ENCODE assay signal across 10 mouse cellular contexts in the genomic region with DNA sequence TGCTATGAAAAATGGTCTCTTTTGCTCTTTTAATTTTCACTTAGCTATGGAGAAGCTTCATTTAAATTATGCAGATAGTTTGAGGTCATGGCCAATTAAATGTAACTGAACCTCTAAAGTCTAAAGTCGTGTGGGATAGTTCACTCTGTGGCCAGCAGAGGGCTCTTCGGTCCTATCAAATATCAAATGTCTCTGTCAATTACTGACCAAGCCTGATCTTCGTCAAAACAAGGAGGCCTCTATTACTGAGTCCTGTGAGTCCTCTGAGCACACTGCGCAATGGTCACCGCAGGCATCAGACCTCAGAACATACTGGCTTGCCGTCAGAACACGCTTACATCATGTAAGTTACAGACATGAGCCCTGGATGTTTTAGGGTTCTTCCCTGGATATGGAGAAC. TPM values are rescaled to one million over a fixed set of nuclear protein-coding genes. Genes with fewer than 3 reads are reported as not detected.
DNase-seq lines count a peak whose midpoint lies in the region; ATAC-seq lines count a peak whose summit lies in the region.
"Had no signal": no experiment of that assay in that cellular context is flagged by ENCODE, and none has a peak within 500 bp of the region (broad histone marks: within the 10 kb centered on the region; RNA-seq: fewer than 3 reads in every experiment).

No protein-coding gene starts in this region.

- no peak overlapping the region for H3K9ac ChIP-seq in kidney, embryonic 14.5 days (ENCODE audit: low read depth, low read length)
- no peak overlapping the region for H3K9ac ChIP-seq in limb, embryonic 11.5 days (ENCODE audit: low read length)
- H3K9ac ChIP-seq: embryonic facial prominence, embryonic 13.5 days; neural tube, embryonic 12.5 days had no signal

- peaks cover 7% of the 10 kb centered on the region; the same call in 1 of the 2 replicates for H3K27me3 ChIP-seq in kidney, embryonic 14.5 days (ENCODE audit: control insufficient read depth, insufficient read depth, low read length)
- no peaks in the 10 kb centered on the region for H3K27me3 ChIP-seq in limb, embryonic 11.5 days (ENCODE audit: control insufficient read depth, insufficient read depth, low read length)
- H3K27me3 ChIP-seq: neural tube, embryonic 12.5 days had no signal

- no peak overlapping the region for H3K4me2 ChIP-seq in kidney, embryonic 14.5 days (replicated peaks; ENCODE audit: low read depth, low read length)
- H3K4me2 ChIP-seq in limb, embryonic 11.5 days (ENCODE audit: low read depth, severe bottlenecking): no peak overlapping the region
- H3K4me2 ChIP-seq: embryonic facial prominence, embryonic 13.5 days; neural tube, embryonic 12.5 days had no signal

- peak; percentile 48 for DNase-seq in urinary bladder, postnatal 25 days (ENCODE audit: low spot score)
- DNase-seq in urinary bladder, postnatal 10 days (ENCODE audit: low spot score): no peak
- peak; percentile 28 for DNase-seq in cerebellum, adult 9-11 months
- peak; percentile 34 to 62 for DNase-seq in frontal cortex, postnatal 10 days (ENCODE audit: low spot score in 2 of 2)
- peak; percentile 74 for DNase-seq in limb, embryonic 11.5 days (ENCODE audit: low spot score)
- peak; percentile 61 for DNase-seq in neural tube, embryonic 10.5 days (ENCODE audit: extremely low spot score, low spot score)

- WGBS in kidney, embryonic 14.5 days: 17% methylated on average over 7 of the region's 7 CpGs
- WGBS in limb, embryonic 11.5 days: 26% methylated on average over 7 of the region's 7 CpGs

- H3K27ac ChIP-seq in kidney, embryonic 14.5 days (ENCODE audit: low read depth, low read length): no peak overlapping the region
- no peak overlapping the region for H3K27ac ChIP-seq in limb, embryonic 11.5 days (replicated peaks; ENCODE audit: low read depth, low read length)
- H3K27ac ChIP-seq: embryonic facial prominence, embryonic 13.5 days; neural tube, embryonic 12.5 days had no signal

- H3K36me3 ChIP-seq in kidney, embryonic 14.5 days (ENCODE audit: control insufficient read depth, insufficient read depth, low read length): no peaks in the 10 kb centered on the region
- no peaks in the 10 kb centered on the region for H3K36me3 ChIP-seq in limb, embryonic 11.5 days (ENCODE audit: control insufficient read depth, insufficient read depth, low read length)
- H3K36me3 ChIP-seq: embryonic facial prominence, embryonic 13.5 days; neural tube, embryonic 12.5 days had no signal

- ATAC-seq in kidney, embryonic 14.5 days (ENCODE audit: low FRiP score, low TSS enrichment): 0 out of 2 replicates have a peak, but pooled peaks have one; percentile 38
- ATAC-seq in limb, embryonic 11.5 days (ENCODE audit: insufficient number of reproducible peaks, low FRiP score, low TSS enrichment, low read depth): no peak
- no peak for ATAC-seq in activated CD4-positive, CD25-positive, alpha-beta regulatory T cell, adult 4 months

- H3K4me3 ChIP-seq in kidney, embryonic 14.5 days (ENCODE audit: low read length): no peak overlapping the region
- H3K4me3 ChIP-seq in limb, embryonic 11.5 days (ENCODE audit: low read depth, low read length): no peak overlapping the region
- H3K4me3 ChIP-seq: embryonic facial prominence, embryonic 13.5 days; neural tube, embryonic 12.5 days had no signal

- no peaks in the 10 kb centered on the region for H3K9me3 ChIP-seq in kidney, embryonic 14.5 days (ENCODE audit: control insufficient read depth, low read length)
- no peaks in the 10 kb centered on the region for H3K9me3 ChIP-seq in limb, embryonic 11.5 days (ENCODE audit: control insufficient read depth, low read length)
- H3K9me3 ChIP-seq: embryonic facial prominence, embryonic 13.5 days; neural tube, embryonic 12.5 days had no signal

- H3K4me1 ChIP-seq in kidney, embryonic 14.5 days (ENCODE audit: control insufficient read depth, insufficient read depth, low read length): 0 out of 2 replicates have a peak, but pooled peaks cover 3% of the 10 kb centered on the region
- no peaks in the 10 kb centered on the region for H3K4me1 ChIP-seq in limb, embryonic 11.5 days (ENCODE audit: control insufficient read depth, insufficient read depth, low read length)
- H3K4me1 ChIP-seq: neural tube, embryonic 12.5 days had no signal

RNA-seq across cellular contexts. Expression of a gene that starts 46.1 kb away (rescaled TPM):
- polyA plus RNA-seq in kidney, embryonic 14.5 days (2014; fragmentation: Nextera tagmentation; extraction: Ambion mirVana): not detected in 2 replicates
- 0.04 TPM in 1 of 2 replicates, not detected in the other for polyA plus RNA-seq in limb, embryonic 11.5 days (2014; fragmentation: Nextera tagmentation; extraction: Ambion mirVana)
- polyA plus RNA-seq in activated CD4-positive, CD25-positive, alpha-beta regulatory T cell, adult 4 months (2017; shearing (Covaris generic)): not detected
- polyA plus RNA-seq: embryonic facial prominence, embryonic 13.5 days had no signal
